Mouse (Mus musculus): ENCODE data around the gene Mfsd11. TPM values are rescaled to one million over a fixed set of nuclear protein-coding genes. Genes with fewer than 3 reads are reported as not detected.

Gene Mfsd11
- polyA plus RNA-seq, 1 experiment from 2014 or later: 52.1 TPM

DNA sequence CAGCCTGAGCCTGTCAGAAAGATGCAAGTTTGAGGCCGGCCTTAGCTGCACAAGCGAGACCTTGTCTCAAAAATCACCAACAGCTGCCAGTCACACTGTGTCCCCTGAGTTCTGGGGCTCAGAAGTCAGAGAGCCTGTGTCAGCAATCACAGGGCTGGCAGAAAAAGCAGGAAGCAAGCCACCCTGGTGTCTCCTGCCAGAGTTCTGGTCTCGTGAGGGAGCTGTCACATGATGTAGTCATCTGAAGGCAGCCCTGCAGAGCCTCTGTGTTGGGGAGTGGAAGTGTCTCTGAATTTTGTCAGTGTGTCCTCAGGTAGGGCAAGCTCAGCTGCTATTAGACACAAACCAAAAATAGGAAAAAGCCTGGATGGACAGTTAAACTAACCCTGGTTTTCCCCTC, 15.9 kb downstream of the Mfsd11 start:
- Histone ChIP-seq H3K4me3 (ENCODE audit: low read length) (no peak overlapping the region), H3K4me1 (ENCODE audit: control insufficient read depth, insufficient read depth, low read depth, low read length) (no peaks in the 10 kb centered on the region), H3K9ac (ENCODE audit: low read depth, low read length) (no peak overlapping the region), H3K27me3 (replicated peaks; ENCODE audit: control insufficient read depth, insufficient read depth, low read length) (no peaks in the 10 kb centered on the region), H3K4me2 (ENCODE audit: low read length) (no peak overlapping the region), H3K36me3 (ENCODE audit: control insufficient read depth, insufficient read depth, low read length) (peaks cover 27% of the 10 kb centered on the region), H3K27ac (ENCODE audit: low read depth, low read length) (no peak overlapping the region), H3K9me3 (ENCODE audit: control insufficient read depth, low read length) (no peaks in the 10 kb centered on the region)
- no peak for ATAC-seq
- 76% methylated on average over 3 of the region's 3 CpGs for WGBS

- 89% methylated on average over 8 of the region's 8 CpGs for WGBS
- Histone ChIP-seq H3K27ac (ENCODE audit: low read depth, low read length) (no peak overlapping the region), H3K9ac (ENCODE audit: low read depth, low read length) (no peak overlapping the region), H3K9me3 (ENCODE audit: control insufficient read depth, low read length) (no peaks in the 10 kb centered on the region), H3K27me3 (replicated peaks; ENCODE audit: control insufficient read depth, insufficient read depth, low read length) (no peaks in the 10 kb centered on the region), H3K4me3 (ENCODE audit: low read length) (no peak overlapping the region), H3K4me2 (ENCODE audit: low read length) (no peak overlapping the region), H3K4me1 (ENCODE audit: control insufficient read depth, insufficient read depth, low read depth, low read length) (no peaks in the 10 kb centered on the region), H3K36me3 (ENCODE audit: control insufficient read depth, insufficient read depth, low read length) (peaks cover 35% of the 10 kb centered on the region)
- no peak for ATAC-seq
Measured at GRCm38 (mm10) chr11:116869223-116869622, 17.0 kb downstream of the Mfsd11 start.

- 87% methylated on average over 4 of the region's 4 CpGs for WGBS
- Histone ChIP-seq H3K9me3 (ENCODE audit: control insufficient read depth, low read length) (no peaks in the 10 kb centered on the region), H3K4me3 (ENCODE audit: low read length) (no peak overlapping the region), H3K27me3 (replicated peaks; ENCODE audit: control insufficient read depth, insufficient read depth, low read length) (no peaks in the 10 kb centered on the region), H3K9ac (ENCODE audit: low read depth, low read length) (no peak overlapping the region), H3K36me3 (ENCODE audit: control insufficient read depth, insufficient read depth, low read length) (peaks cover 39% of the 10 kb centered on the region), H3K27ac (ENCODE audit: low read depth, low read length) (no peak overlapping the region), H3K4me2 (ENCODE audit: low read length) (no peak overlapping the region), H3K4me1 (ENCODE audit: control insufficient read depth, insufficient read depth, low read depth, low read length) (no peaks in the 10 kb centered on the region)
- no peak for ATAC-seq
Measured at GRCm38 (mm10) chr11:116869641-116870040, 17.4 kb downstream of the Mfsd11 start.

DNA sequence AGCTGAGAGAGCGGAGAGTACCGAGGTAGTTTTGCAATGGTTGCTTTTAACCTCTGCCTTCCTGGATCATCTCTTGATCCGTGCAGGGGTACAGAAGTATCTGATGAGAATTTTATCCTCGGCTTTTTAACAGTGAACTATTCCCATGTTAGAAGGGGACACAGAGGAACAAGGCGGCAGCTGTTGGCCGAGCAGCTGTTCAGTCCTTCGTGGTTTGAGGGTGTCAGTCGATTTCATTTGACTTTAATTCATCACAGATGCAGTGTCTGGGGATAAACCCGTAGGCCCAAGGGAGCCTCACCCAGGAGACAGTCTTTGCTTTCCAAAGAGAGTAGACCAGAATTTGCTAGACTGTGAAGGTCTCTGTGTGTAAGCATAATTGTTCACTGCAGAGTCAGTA, 19.3 kb downstream of the Mfsd11 start:
- no peak for ATAC-seq
- Histone ChIP-seq H3K4me1 (ENCODE audit: control insufficient read depth, insufficient read depth, low read depth, low read length) (no peaks in the 10 kb centered on the region), H3K27me3 (replicated peaks; ENCODE audit: control insufficient read depth, insufficient read depth, low read length) (no peaks in the 10 kb centered on the region), H3K9ac (ENCODE audit: low read depth, low read length) (no peak overlapping the region), H3K36me3 (ENCODE audit: control insufficient read depth, insufficient read depth, low read length) (peaks cover 36% of the 10 kb centered on the region), H3K27ac (ENCODE audit: low read depth, low read length) (no peak overlapping the region), H3K9me3 (ENCODE audit: control insufficient read depth, low read length) (no peaks in the 10 kb centered on the region), H3K4me3 (ENCODE audit: low read length) (no peak overlapping the region), H3K4me2 (ENCODE audit: low read length) (no peak overlapping the region)
- WGBS: 93% methylated on average over 9 of the region's 9 CpGs

- H3K4me1 ChIP-seq (ENCODE audit: control insufficient read depth, insufficient read depth, low read depth, low read length): no peaks in the 10 kb centered on the region
Measured at GRCm38 (mm10) chr11:116873987-116874386, 21.7 kb downstream of the Mfsd11 start.

GRCm38 (mm10) chr11:116878454-116878853, 26.2 kb downstream of the Mfsd11 start:
- Histone ChIP-seq H3K4me3 (ENCODE audit: low read length) (no peak overlapping the region), H3K9me3 (ENCODE audit: control insufficient read depth, low read length) (no peaks in the 10 kb centered on the region), H3K4me2 (ENCODE audit: low read length) (no peak overlapping the region), H3K27me3 (replicated peaks; ENCODE audit: control insufficient read depth, insufficient read depth, low read length) (no peaks in the 10 kb centered on the region), H3K9ac (ENCODE audit: low read depth, low read length) (no peak overlapping the region), H3K36me3 (ENCODE audit: control insufficient read depth, insufficient read depth, low read length) (peaks cover 18% of the 10 kb centered on the region), H3K27ac (ENCODE audit: low read depth, low read length) (no peak overlapping the region), H3K4me1 (ENCODE audit: control insufficient read depth, insufficient read depth, low read depth, low read length) (no peaks in the 10 kb centered on the region)
- no peak for ATAC-seq
- 86% methylated on average over 8 of the region's 8 CpGs for WGBS

More at GRCm38 (mm10) chr11:116873987-116874386, 21.7 kb downstream of the Mfsd11 start:
- no peak for ATAC-seq
- peaks cover 33% of the 10 kb centered on the region for H3K36me3 ChIP-seq (ENCODE audit: control insufficient read depth, insufficient read depth, low read length)
- no peaks in the 10 kb centered on the region for H3K9me3 ChIP-seq (ENCODE audit: control insufficient read depth, low read length)
- H3K4me2 ChIP-seq (ENCODE audit: low read length): no peak overlapping the region
- no peak overlapping the region for H3K27ac ChIP-seq (ENCODE audit: low read depth, low read length)
- no peak overlapping the region for H3K4me3 ChIP-seq (ENCODE audit: low read length)
- no peak overlapping the region for H3K9ac ChIP-seq (ENCODE audit: low read depth, low read length)
- WGBS: 88% methylated on average over 20 of the region's 20 CpGs
- H3K27me3 ChIP-seq (replicated peaks; ENCODE audit: control insufficient read depth, insufficient read depth, low read length): no peaks in the 10 kb centered on the region

DNA sequence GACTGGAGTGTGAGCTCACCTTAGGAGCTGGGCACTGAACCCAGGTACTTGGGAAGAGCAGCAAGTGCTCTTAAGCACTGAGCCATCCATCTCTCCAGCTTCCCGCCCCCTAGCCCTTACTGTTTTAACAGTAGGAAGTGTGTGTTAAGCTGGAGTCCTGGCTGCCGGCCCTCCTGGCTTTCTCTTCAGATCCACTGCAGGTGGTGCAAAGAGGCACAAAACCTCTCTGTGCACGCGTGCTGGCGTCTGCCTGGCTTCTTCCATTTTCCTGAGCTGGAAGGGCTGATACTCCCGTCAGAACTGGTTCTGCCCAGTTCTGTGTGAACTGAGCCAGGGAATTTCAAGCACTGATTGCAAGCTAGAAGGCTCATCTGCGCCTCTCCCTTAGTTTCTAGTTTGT, 28.6 kb downstream of the Mfsd11 start:
- H3K9me3 ChIP-seq (ENCODE audit: control insufficient read depth, low read length): no peaks in the 10 kb centered on the region
- 63% methylated on average over 7 of the region's 7 CpGs for WGBS
- no peak overlapping the region for H3K4me2 ChIP-seq (ENCODE audit: low read length)
- peaks cover 5% of the 10 kb centered on the region for H3K4me1 ChIP-seq (ENCODE audit: control insufficient read depth, insufficient read depth, low read depth, low read length)
- peaks cover 1% of the 10 kb centered on the region; the same call in 1 of the 2 replicates for H3K36me3 ChIP-seq (ENCODE audit: control insufficient read depth, insufficient read depth, low read length)
- no peaks in the 10 kb centered on the region for H3K27me3 ChIP-seq (replicated peaks; ENCODE audit: control insufficient read depth, insufficient read depth, low read length)
- H3K27ac ChIP-seq (ENCODE audit: low read depth, low read length): no peak overlapping the region
- H3K4me3 ChIP-seq (ENCODE audit: low read length): no peak overlapping the region
- ATAC-seq: no peak
- no peak overlapping the region for H3K9ac ChIP-seq (ENCODE audit: low read depth, low read length)

- H3K4me1 ChIP-seq (ENCODE audit: control insufficient read depth, insufficient read depth, low read depth, low read length): peaks cover 8% of the 10 kb centered on the region
- H3K27me3 ChIP-seq (replicated peaks; ENCODE audit: control insufficient read depth, insufficient read depth, low read length): no peaks in the 10 kb centered on the region
- no peak for ATAC-seq
- WGBS: 66% methylated on average over 5 of the region's 5 CpGs
- H3K4me2 ChIP-seq (ENCODE audit: low read length): no peak overlapping the region
- H3K27ac ChIP-seq (ENCODE audit: low read depth, low read length): no peak overlapping the region
- no peaks in the 10 kb centered on the region for H3K9me3 ChIP-seq (ENCODE audit: control insufficient read depth, low read length)
- H3K4me3 ChIP-seq (ENCODE audit: low read length): no peak overlapping the region
- H3K9ac ChIP-seq (ENCODE audit: low read depth, low read length): no peak overlapping the region
- no peaks in the 10 kb centered on the region for H3K36me3 ChIP-seq (ENCODE audit: control insufficient read depth, insufficient read depth, low read length)
Measured at GRCm38 (mm10) chr11:116881440-116881839, 29.2 kb downstream of the Mfsd11 start.

DNA sequence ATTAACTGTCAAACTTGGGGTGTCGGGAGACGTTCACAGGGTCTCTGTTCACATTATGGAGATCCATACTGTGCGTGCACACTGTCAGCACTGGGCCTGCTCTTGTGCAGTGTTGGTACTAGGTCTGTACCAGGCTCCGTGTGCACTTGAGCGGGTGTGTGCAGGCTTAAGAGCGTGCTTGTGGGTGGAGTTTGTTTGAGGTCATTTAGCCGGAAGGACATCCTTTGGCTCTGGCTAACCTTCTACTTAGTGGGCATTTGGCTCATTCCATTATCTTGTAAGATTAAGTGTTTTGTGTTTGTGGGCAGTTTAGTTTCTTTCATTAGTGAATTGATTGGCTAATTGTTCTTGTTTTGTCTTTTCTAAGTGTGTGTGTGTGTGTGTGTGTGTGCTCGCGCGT, 30.2 kb downstream of the Mfsd11 start:
- WGBS: 74% methylated on average over 10 of the region's 10 CpGs

DNA sequence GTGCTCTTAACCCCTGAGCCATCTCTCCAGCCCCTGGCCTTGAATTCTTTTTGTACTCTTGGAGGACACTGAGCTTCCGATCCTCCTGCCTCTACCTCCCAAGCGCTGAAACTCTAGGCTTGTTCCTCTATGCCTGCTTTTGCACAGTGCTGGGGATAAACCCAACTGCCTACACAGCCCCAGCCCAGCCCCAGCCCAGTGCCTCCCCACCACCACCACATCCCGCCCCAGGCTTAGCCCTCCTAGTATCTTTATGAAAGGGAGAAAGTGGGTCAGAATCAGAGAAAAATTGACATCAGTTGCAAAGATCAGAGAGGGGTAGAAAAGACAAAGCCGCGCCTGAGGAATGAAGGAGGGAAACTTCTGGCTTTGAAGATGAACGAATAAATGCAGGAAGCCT, 31.8 kb downstream of the Mfsd11 start:
- Histone ChIP-seq H3K27ac (ENCODE audit: low read depth, low read length) (no peak overlapping the region), H3K9me3 (ENCODE audit: control insufficient read depth, low read length) (no peaks in the 10 kb centered on the region), H3K36me3 (ENCODE audit: control insufficient read depth, insufficient read depth, low read length) (no peaks in the 10 kb centered on the region), H3K27me3 (replicated peaks; ENCODE audit: control insufficient read depth, insufficient read depth, low read length) (no peaks in the 10 kb centered on the region), H3K9ac (ENCODE audit: low read depth, low read length) (no peak overlapping the region), H3K4me2 (ENCODE audit: low read length) (no peak overlapping the region), H3K4me1 (ENCODE audit: control insufficient read depth, insufficient read depth, low read depth, low read length) (peaks cover 8% of the 10 kb centered on the region), H3K4me3 (ENCODE audit: low read length) (no peak overlapping the region)
- no peak for ATAC-seq
- 88% methylated on average over 6 of the region's 6 CpGs for WGBS

More for the DNA sequence above, 30.2 kb downstream of the Mfsd11 start:
- no peak for ATAC-seq
- no peak overlapping the region for H3K27ac ChIP-seq (ENCODE audit: low read depth, low read length)
- H3K4me2 ChIP-seq (ENCODE audit: low read length): no peak overlapping the region
- no peaks in the 10 kb centered on the region for H3K27me3 ChIP-seq (replicated peaks; ENCODE audit: control insufficient read depth, insufficient read depth, low read length)
- H3K36me3 ChIP-seq (ENCODE audit: control insufficient read depth, insufficient read depth, low read length): no peaks in the 10 kb centered on the region
- peaks cover 8% of the 10 kb centered on the region for H3K4me1 ChIP-seq (ENCODE audit: control insufficient read depth, insufficient read depth, low read depth, low read length)
- no peak overlapping the region for H3K4me3 ChIP-seq (ENCODE audit: low read length)
- no peaks in the 10 kb centered on the region for H3K9me3 ChIP-seq (ENCODE audit: control insufficient read depth, low read length)
- no peak overlapping the region for H3K9ac ChIP-seq (ENCODE audit: low read depth, low read length)

All from hindbrain, embryonic 16.5 days (tissue).